Mouse (Mus musculus) G1E (cell line): ENCODE measurements at regions not wholly inside any gene's neighbourhood (a gene's known extent, or its start where the extent isn't known, plus 50 kb on each side); places are given as distances from the start of the nearest gene placed in this dataset.

Experiments used
- CTCF ChIP-seq: IDR thresholded peaks from 2 replicates; pipeline ENCODE4 v1.5.1; 2012; ENCODE audit warnings: low read depth, low read length, inconsistent platforms, mixed read lengths
- GATA1 ChIP-seq: IDR thresholded peaks from 2 replicates; pipeline ENCODE4 v1.6.1; 2012; ENCODE audit warnings: borderline replicate concordance, low read length, inconsistent platforms, mixed read lengths

- no peak for TF ChIP-seq CTCF
- TF ChIP-seq GATA1, result no peak
These were observed 74.0 kb upstream of the Serbp1 start for GRCm38 (mm10) chr6:67163947-67164346.
